Mouse (Mus musculus) forebrain, embryonic 13.5 days (tissue): Measurements from ENCODE around the gene Cpt2. TPM values are rescaled to one million over a fixed set of nuclear protein-coding genes. Genes with fewer than 3 reads are reported as not detected.

Source experiments
- ATAC-seq: fragments of 200-750 bp; cut with Nextera tagmentation; 2 replicates; pipeline ENCODE4 v1.8.0; 2017
- H3K27ac ChIP-seq: fragments of 300-500 bp; sonication (generic); 2 replicates; pipeline ENCODE4 v1.5.1; 2015; ENCODE audit warnings: inconsistent platforms, mild to moderate bottlenecking, moderate library complexity
- H3K27me3 ChIP-seq: fragments of 300-500 bp; sonication (generic); 2 replicates; pipeline ENCODE4 v1.6.1; 2015; ENCODE audit warnings: mild to moderate bottlenecking, inconsistent platforms
- H3K36me3 ChIP-seq: fragments of 300-500 bp; sonication (generic); 2 replicates; pipeline ENCODE4 v1.6.1; 2015; ENCODE audit warnings: mild to moderate bottlenecking, inconsistent platforms; ENCODE audit not compliant: poor library complexity, severe bottlenecking
- H3K4me1 ChIP-seq: fragments of 300-500 bp; sonication (generic); 2 replicates; pipeline ENCODE4 v1.6.1; 2015; ENCODE audit warnings: inconsistent platforms
- H3K4me2 ChIP-seq: fragments of 300-500 bp; sonication (generic); 2 replicates; pipeline ENCODE4 v1.6.1; 2015; ENCODE audit warnings: inconsistent platforms, mild to moderate bottlenecking, moderate library complexity
- H3K4me3 ChIP-seq: fragments of 300-500 bp; sonication (generic); 2 replicates; pipeline ENCODE4 v1.5.1; 2015; ENCODE audit warnings: mild to moderate bottlenecking, inconsistent platforms
- H3K9ac ChIP-seq: fragments of 300-500 bp; sonication (generic); 2 replicates; pipeline ENCODE4 v1.6.1; 2015; ENCODE audit warnings: mild to moderate bottlenecking, inconsistent platforms
- H3K9me3 ChIP-seq: fragments of 300-500 bp; sonication (generic); replicated peaks from 2 replicates; pipeline ENCODE4 v1.6.1; 2016; ENCODE audit warnings: inconsistent platforms
- WGBS: fragments of 180-500 bp; shearing (Covaris S2); methylation state at CpG from one replicate; pipeline ENCODE4 v1.1.7; 2015; 5-methylcytosine and 5-hydroxymethylcytosine counted together
- polyA plus RNA-seq: library from polyadenylated mRNA; unstranded; fragments of >200 nt; fragmentation: Nextera tagmentation; extraction: Ambion mirVana; gene quantifications from 2 replicates; pipeline ENCODE4 v1.2.1, GENCODE M21; 2015

Cpt2 gene
- polyA plus RNA-seq, 1 experiment from 2014 or later, result 19.8 TPM

GRCm38 (mm10) chr4:107856958-107857686 is 66.3 kb downstream of the Cpt2 start:
- Histone ChIP-seq H3K9ac (no peak overlapping the region), H3K36me3 (peaks cover 99% of the 10 kb centered on the region), H3K9me3 (no peaks in the 10 kb centered on the region), H3K4me3 (no peak overlapping the region), H3K4me2 (no peak overlapping the region), H3K27ac (peak overlapping the region; percentile 32; the same call in 1 of the 2 replicates), H3K27me3 (no peaks in the 10 kb centered on the region), H3K4me1 (no peaks in the 10 kb centered on the region)
- no peak for ATAC-seq
- WGBS, result 78% methylated on average over 11 of the region's 11 CpGs

Other genes with a start within 250 kb of the Cpt2 start
- gene Dmrtb1, start 239.4 kb downstream of the Cpt2 start, polyA plus RNA-seq, result 32.9 and 38.8 TPM in 2 replicates
- 37.2 and 42.6 TPM in 2 replicates for gene Lrp8, start 121.3 kb downstream of the Cpt2 start, polyA plus RNA-seq
- gene Magoh, start 43.9 kb downstream of the Cpt2 start, polyA plus RNA-seq, result 196 and 224 TPM in 2 replicates
- 116 and 118 TPM in 2 replicates for gene 0610037L13Rik, start 33.8 kb downstream of the Cpt2 start, polyA plus RNA-seq
- not detected in 2 replicates for gene Slc1a7, start 44.7 kb upstream of the Cpt2 start, polyA plus RNA-seq
- 0.15 and 0.27 TPM in 2 replicates for gene Podn, start 172.8 kb upstream of the Cpt2 start, polyA plus RNA-seq
- 223 and 237 TPM in 2 replicates for gene Scp2, start 221.4 kb upstream of the Cpt2 start, polyA plus RNA-seq
- gene Echdc2, start 241.8 kb upstream of the Cpt2 start, polyA plus RNA-seq, result 11.8 and 12.8 TPM in 2 replicates